Mouse (Mus musculus): ENCODE measurements at regions not wholly inside any gene's neighbourhood (a gene's known extent, or its start where the extent isn't known, plus 50 kb on each side); places are given as distances from the start of the nearest gene placed in this dataset.

- TF ChIP-seq POLR2A (IDR thresholded peaks at IDR 0.05; ENCODE audit: insufficient read length, low read depth), result no peak
- TF ChIP-seq SRF (IDR thresholded peaks at IDR 0.05; ENCODE audit: control insufficient read depth, insufficient read length, low read depth), result no peak
- no peak for TF ChIP-seq MYOG (IDR thresholded peaks at IDR 0.05; ENCODE audit: control insufficient read depth in 1 of 3, insufficient read depth in 1 of 3, insufficient read length in 2 of 3, low read depth in 2 of 3)
- no peak for TF ChIP-seq USF1 (IDR thresholded peaks at IDR 0.05; ENCODE audit: low read depth)
- TF ChIP-seq TCF3 (IDR thresholded peaks at IDR 0.05; ENCODE audit: insufficient read length, low read depth), result no peak
- TF ChIP-seq CEBPB (IDR thresholded peaks at IDR 0.05; ENCODE audit: insufficient read depth, poor library complexity, severe bottlenecking), result no peak
- no peak for TF ChIP-seq TCF12 (IDR thresholded peaks at IDR 0.05; ENCODE audit: insufficient read depth, poor library complexity, severe bottlenecking)
- TF ChIP-seq MYOD1 (IDR thresholded peaks at IDR 0.05; ENCODE audit: control insufficient read depth in 1 of 3, insufficient read length in 2 of 3, low read depth in 2 of 3), result no peak
- no peak for TF ChIP-seq REST (IDR thresholded peaks at IDR 0.05; ENCODE audit: insufficient read depth, insufficient read length)
- no peak for TF ChIP-seq POLR2AphosphoS2 (IDR thresholded peaks at IDR 0.05; ENCODE audit: insufficient read length, low read depth)
- no peak for TF ChIP-seq MAX (IDR thresholded peaks at IDR 0.05; ENCODE audit: low read depth)
Observed at GRCm38 (mm10) chr1:136714077-136714476, 89.4 kb downstream of the Zfp281 start.

All from myocyte (in vitro differentiated cells).